Mouse (Mus musculus) liver, postnatal 0 days (tissue): Measurements from ENCODE around the gene Pgam2. TPM values are rescaled to one million over a fixed set of nuclear protein-coding genes. Genes with fewer than 3 reads are reported as not detected.

Experiments used
- ATAC-seq: fragments of 200-750 bp; cut with Nextera tagmentation; 2 replicates; pipeline ENCODE4 v1.8.0; 2017; ENCODE audit warnings: mild to moderate bottlenecking, moderate library complexity
- DNase-seq: peaks from one replicate; pipeline ENCODE4 v3.0.0-alpha.2; 2016
- H3K27ac ChIP-seq: fragments of 300-500 bp; sonication (generic); 2 replicates; pipeline ENCODE4 v1.5.1; 2014; ENCODE audit warnings: antibody characterized with exemption, moderate library complexity, mild to moderate bottlenecking, low read depth
- H3K27me3 ChIP-seq: fragments of 300-500 bp; sonication (generic); 2 replicates; pipeline ENCODE4 v1.6.1; 2014; ENCODE audit warnings: low read length, control low read depth, mixed read lengths; ENCODE audit not compliant: insufficient read depth
- H3K36me3 ChIP-seq: fragments of 300-500 bp; sonication (generic); replicated peaks from 2 replicates; pipeline ENCODE4 v1.6.1; 2014; ENCODE audit warnings: mild to moderate bottlenecking, control low read depth, low read length, moderate library complexity, mixed read lengths; ENCODE audit not compliant: insufficient read depth
- H3K4me1 ChIP-seq: fragments of 300-500 bp; sonication (generic); 2 replicates; pipeline ENCODE4 v1.6.1; 2014; ENCODE audit warnings: antibody characterized with exemption, mild to moderate bottlenecking, control low read depth; ENCODE audit not compliant: insufficient read depth
- H3K4me2 ChIP-seq: fragments of 300-500 bp; sonication (generic); 2 replicates; pipeline ENCODE4 v1.6.1; 2014; ENCODE audit warnings: low read depth, mild to moderate bottlenecking, low read length, moderate library complexity, mixed read lengths
- H3K4me3 ChIP-seq: fragments of 300-500 bp; sonication (generic); 2 replicates; pipeline ENCODE4 v1.5.1; 2014; ENCODE audit warnings: low read depth, low read length
- H3K9ac ChIP-seq: fragments of 300-500 bp; sonication (generic); replicated peaks from 2 replicates; pipeline ENCODE4 v1.6.1; 2014; ENCODE audit warnings: mild to moderate bottlenecking, moderate library complexity
- H3K9me3 ChIP-seq: fragments of 300-500 bp; sonication (generic); 2 replicates; pipeline ENCODE4 v1.6.1; 2016; ENCODE audit warnings: mild to moderate bottlenecking, control low read depth, low read length, mixed read lengths
- CTCF ChIP-seq: sonication (generic); IDR thresholded peaks from 2 replicates; pipeline ENCODE4 v1.5.1; 2016; ENCODE audit warnings: antibody characterized with exemption, low read depth
- EP300 ChIP-seq: IDR thresholded peaks from 2 replicates; pipeline ENCODE4 v1.6.1; 2016; ENCODE audit warnings: antibody characterized with exemption, low read depth, mild to moderate bottlenecking
- WGBS: fragments of 180-500 bp; shearing (Covaris S2); extraction: QIAGEN DNeasy Blood & Tissue Kit; methylation state at CpG from one replicate; pipeline ENCODE4 v1.1.7; 2014; ENCODE audit not compliant: insufficient replicate concordance; 5-methylcytosine and 5-hydroxymethylcytosine counted together
- polyA plus RNA-seq: library from polyadenylated mRNA; unstranded; fragments of >200 nt; fragmentation: Nextera tagmentation; extraction: Ambion mirVana; gene quantifications from 2 replicates; pipeline ENCODE4 v1.2.1, GENCODE M21; 2015

The Pgam2 gene
- polyA plus RNA-seq, 1 experiment from 2014 or later: 1.1 TPM

DNA sequence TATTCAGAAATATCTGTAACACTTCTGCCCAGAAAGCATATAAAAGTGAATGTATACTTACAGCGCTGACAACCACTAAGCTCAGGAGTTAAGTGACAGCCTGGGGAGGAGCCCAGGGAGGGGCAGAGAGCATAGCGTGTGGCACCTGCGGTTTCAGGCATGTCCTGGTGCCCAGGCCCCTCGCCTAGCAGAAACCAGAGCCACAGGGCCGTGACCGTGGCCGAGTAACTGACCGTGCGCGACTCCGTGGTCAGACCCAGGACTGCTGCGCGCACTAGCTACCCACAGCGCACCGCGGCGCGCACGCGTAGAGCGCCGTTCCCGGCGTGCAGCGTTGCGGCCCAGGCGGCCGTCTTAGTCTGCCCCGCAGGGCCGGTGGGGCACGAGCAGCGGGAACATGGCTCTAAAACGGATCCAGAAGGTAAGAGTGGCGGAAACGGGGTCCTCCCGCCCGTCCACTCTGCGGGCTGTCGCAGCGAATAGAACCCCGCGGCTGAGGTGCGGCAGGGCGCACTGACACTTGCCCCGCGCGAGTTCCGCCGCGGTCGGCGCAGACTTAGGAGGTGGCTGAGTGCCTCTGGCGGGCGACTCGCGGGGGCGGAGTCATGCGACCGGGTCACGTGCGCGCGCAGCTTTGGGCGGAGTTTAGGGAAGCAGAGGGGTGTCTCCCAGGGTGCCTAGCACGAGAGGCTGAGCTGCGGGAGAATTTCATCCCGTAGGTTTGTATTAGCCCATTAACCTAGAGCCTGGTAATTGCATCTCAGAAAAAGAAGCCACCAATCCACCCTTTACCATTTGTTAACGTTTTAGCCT, 41.5 kb downstream of the Pgam2 start, which contains the start of gene Urgcp:
TSS of gene Urgcp (minus strand) at position 557 of the 813 bp plus-strand sequence.
- Histone ChIP-seq H3K4me1 (peaks cover 10% of the 10 kb centered on the region), H3K27ac (peak within 1 kb of the TSS; percentile 97), H3K9me3 (no peaks in the 10 kb centered on the region), H3K36me3 (no peaks in the 10 kb centered on the region; the same call in 1 of the 2 replicates), H3K9ac (peak within 1 kb of the TSS; percentile 82), H3K27me3 (no peaks in the 10 kb centered on the region), H3K4me3 (peak within 1 kb of the TSS; percentile 75), H3K4me2 (peak within 1 kb of the TSS; percentile 75)
- ATAC-seq (peak; percentile 98), DNase-seq (peak; percentile 100)
- WGBS: under 1% methylated on average over 68 of the region's 68 CpGs
- TF ChIP-seq CTCF: no peak; the same call in none of the 2 replicates
- TF ChIP-seq EP300: no peak; the same call in 1 of the 2 replicates

GRCm38 (mm10) chr11:5753755-5754154, 49.8 kb downstream of the Pgam2 start:
- H3K27ac ChIP-seq: no peak overlapping the region
- no peaks in the 10 kb centered on the region for H3K4me1 ChIP-seq
- H3K36me3 ChIP-seq: no peaks in the 10 kb centered on the region; the same call in 1 of the 2 replicates
- ATAC-seq (no peak), DNase-seq (no peak)
- no peak overlapping the region for H3K4me3 ChIP-seq
- WGBS: 83% methylated on average over 2 of the region's 2 CpGs
- H3K4me2 ChIP-seq: no peak overlapping the region
- H3K9ac ChIP-seq: no peak overlapping the region
- no peaks in the 10 kb centered on the region for H3K27me3 ChIP-seq
- TF ChIP-seq EP300 (no peak), CTCF (no peak)
- H3K9me3 ChIP-seq: no peaks in the 10 kb centered on the region

Other genes with a start within 250 kb of the Pgam2 start
- 1.5 and 1.9 TPM in 2 replicates for gene Ankrd36, start 234.0 kb downstream of the Pgam2 start, polyA plus RNA-seq
- gene Mrps24, start 88.1 kb downstream of the Pgam2 start, polyA plus RNA-seq: 119 and 122 TPM in 2 replicates
- 7.1 and 8.2 TPM in 2 replicates for gene Urgcp, start 41.4 kb downstream of the Pgam2 start, polyA plus RNA-seq
- gene Dbnl, start 15.2 kb downstream of the Pgam2 start, polyA plus RNA-seq: 31.7 and 36.6 TPM in 2 replicates
- gene Polm, start 34.3 kb upstream of the Pgam2 start, polyA plus RNA-seq: 2.1 and 2.3 TPM in 2 replicates
- gene Aebp1, start 58.2 kb upstream of the Pgam2 start, polyA plus RNA-seq: 2.9 and 3.1 TPM in 2 replicates
- gene Pold2, start 74.6 kb upstream of the Pgam2 start, polyA plus RNA-seq: 24.0 and 27.0 TPM in 2 replicates
- 2.4 and 2.6 TPM in 2 replicates for gene Myl7, start 95.0 kb upstream of the Pgam2 start, polyA plus RNA-seq
- gene Gck, start 146.3 kb upstream of the Pgam2 start, polyA plus RNA-seq: 0.66 and 1.3 TPM in 2 replicates
- gene Ykt6, start 152.0 kb upstream of the Pgam2 start, polyA plus RNA-seq: 15.1 and 16.6 TPM in 2 replicates